Mouse (Mus musculus) erythroblast, embryonic 14.5 days (primary cell): Measurements from ENCODE around the gene Acot2.

Experiments
- GATA1 ChIP-seq: IDR thresholded peaks from 2 replicates; pipeline ENCODE4 v1.6.1; 2012; ENCODE audit warnings: low read length, inconsistent platforms, mixed read lengths
- TAL1 ChIP-seq: IDR thresholded peaks from 3 replicates; pipeline ENCODE4 v1.6.1; 2012; ENCODE audit warnings: low read length, inconsistent platforms, mixed read lengths

GRCm38 (mm10) chr12:83984752-83985151 is 2.9 kb upstream of the Acot2 start, which contains the start of gene Heatr4:
- TF ChIP-seq GATA1 (no peak), TAL1 (no peak)
